Mouse (Mus musculus): ENCODE measurements around the gene AB124611. TPM values are rescaled to one million over a fixed set of nuclear protein-coding genes. Genes with fewer than 3 reads are reported as not detected.

The AB124611 gene
- polyA plus RNA-seq, 2 experiments: 2.1 to 5.7 TPM

GRCm38 (mm10) chr9:21493907-21494306 is 32.1 kb upstream of the AB124611 start:
- no peak for ATAC-seq (ENCODE audit: insufficient read depth)
- no peak for DNase-seq (ENCODE audit: low read depth in 3 of 3, low spot score in 3 of 3)
- Histone ChIP-seq H3K27me3 (ENCODE audit: control insufficient read depth, insufficient read depth, low read length) (no peaks in the 10 kb centered on the region), H3K4me3 (ENCODE audit: insufficient read depth in 1 of 2, low read depth in 2 of 2, low read length in 2 of 2) (no peak overlapping the region), H3K36me3 (replicated peaks; ENCODE audit: control insufficient read depth, insufficient read depth, low read depth) (peaks cover 11% of the 10 kb centered on the region), H3K4me2 (ENCODE audit: low read depth) (no peak overlapping the region), H3K9ac (replicated peaks) (no peak overlapping the region), H3K9me3 (ENCODE audit: control insufficient read depth, low read length) (no peaks in the 10 kb centered on the region), H3K4me1 (replicated peaks; ENCODE audit: control insufficient read depth in 2 of 2, insufficient read depth in 2 of 2, low read length in 1 of 2) (no peaks in the 10 kb centered on the region), H3K27ac (no peak overlapping the region)
- TF ChIP-seq EP300 (IDR thresholded peaks at IDR 0.05; ENCODE audit: low read depth) (no peak), CTCF (IDR thresholded peaks at IDR 0.05; ENCODE audit: low read depth) (no peak)
- 70% methylated on average over 2 of the region's 2 CpGs for WGBS (ENCODE audit: insufficient replicate concordance)

DNA sequence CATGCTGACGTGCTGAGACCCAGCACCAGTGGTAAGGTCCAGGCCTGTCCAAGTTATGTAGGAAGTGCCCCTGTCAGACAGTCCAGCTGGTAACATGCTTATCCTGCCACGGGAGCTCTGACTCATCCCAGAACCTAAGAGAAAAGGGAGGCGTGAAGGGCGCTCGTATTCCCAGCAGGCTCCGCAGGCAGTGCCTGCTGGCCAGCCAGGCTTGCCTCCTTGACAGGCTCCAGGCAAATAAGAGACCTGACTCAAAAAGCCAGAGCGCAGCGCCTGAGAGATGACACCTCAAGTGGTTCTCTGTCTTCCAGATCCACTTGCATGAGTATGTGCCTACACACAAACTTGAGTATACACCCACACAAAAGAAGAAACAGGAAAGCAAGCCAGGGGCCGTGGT is 31.2 kb upstream of the AB124611 start:
- Histone ChIP-seq H3K4me1 (replicated peaks; ENCODE audit: control insufficient read depth in 2 of 2, insufficient read depth in 2 of 2, low read length in 1 of 2) (no peaks in the 10 kb centered on the region), H3K4me2 (ENCODE audit: low read depth) (no peak overlapping the region), H3K9me3 (ENCODE audit: control insufficient read depth, low read length) (no peaks in the 10 kb centered on the region), H3K27ac (no peak overlapping the region), H3K4me3 (ENCODE audit: insufficient read depth in 1 of 2, low read depth in 2 of 2, low read length in 2 of 2) (no peak overlapping the region), H3K27me3 (ENCODE audit: control insufficient read depth, insufficient read depth, low read length) (no peaks in the 10 kb centered on the region), H3K36me3 (replicated peaks; ENCODE audit: control insufficient read depth, insufficient read depth, low read depth) (peaks cover 14% of the 10 kb centered on the region), H3K9ac (replicated peaks) (no peak overlapping the region)
- WGBS (ENCODE audit: insufficient replicate concordance): 78% methylated on average over 9 of the region's 9 CpGs
- no peak for DNase-seq (ENCODE audit: low read depth in 3 of 3, low spot score in 3 of 3)
- TF ChIP-seq EP300 (IDR thresholded peaks at IDR 0.05; ENCODE audit: low read depth) (no peak), CTCF (IDR thresholded peaks at IDR 0.05; ENCODE audit: low read depth) (no peak)
- ATAC-seq (ENCODE audit: insufficient read depth): no peak

DNA sequence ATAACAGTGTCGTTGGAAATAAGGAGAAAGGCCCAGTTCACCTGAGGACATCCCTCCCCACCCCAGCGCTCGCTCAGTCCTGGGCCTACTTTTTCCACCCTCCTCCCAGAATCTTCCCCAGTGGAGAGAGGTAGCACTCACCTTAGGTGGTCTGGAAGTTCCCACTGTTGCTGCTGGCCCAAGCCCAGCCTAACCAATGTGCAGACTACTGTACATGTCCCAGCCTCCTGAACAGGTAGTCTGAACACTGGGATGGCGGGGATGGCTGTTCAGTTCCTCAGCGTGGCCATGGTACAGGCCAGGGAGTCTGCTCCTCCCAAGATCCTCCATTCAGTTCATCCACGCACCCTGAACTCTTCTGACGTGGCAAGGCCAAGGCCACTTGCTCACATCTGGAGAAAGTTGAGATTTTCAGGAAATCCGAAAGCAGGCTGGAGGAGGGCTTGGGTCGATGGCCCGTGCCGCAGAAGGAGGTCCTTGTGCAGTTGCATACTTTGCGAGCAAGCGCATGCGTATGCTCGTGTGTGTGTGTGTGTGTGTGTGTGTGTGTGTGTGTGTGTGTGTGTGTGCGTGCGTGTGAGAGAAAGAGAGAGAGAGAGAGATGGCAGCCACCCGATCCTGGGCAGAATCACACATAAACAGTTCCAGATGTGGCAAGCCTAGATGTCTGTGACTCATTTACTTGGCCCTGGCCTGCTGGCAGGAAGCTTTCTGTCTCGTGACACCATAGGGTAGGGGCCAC is 29.5 kb upstream of the AB124611 start:
- Histone ChIP-seq H3K36me3 (replicated peaks; ENCODE audit: control insufficient read depth, insufficient read depth, low read depth) (peaks cover 18% of the 10 kb centered on the region), H3K27me3 (ENCODE audit: control insufficient read depth, insufficient read depth, low read length) (no peaks in the 10 kb centered on the region), H3K9me3 (ENCODE audit: control insufficient read depth, low read length) (no peaks in the 10 kb centered on the region), H3K4me1 (replicated peaks; ENCODE audit: control insufficient read depth in 2 of 2, insufficient read depth in 2 of 2, low read length in 1 of 2) (no peaks in the 10 kb centered on the region), H3K27ac (no peak overlapping the region), H3K4me2 (ENCODE audit: low read depth) (no peak overlapping the region), H3K4me3 (ENCODE audit: insufficient read depth in 1 of 2, low read depth in 2 of 2, low read length in 2 of 2) (no peak overlapping the region), H3K9ac (replicated peaks) (no peak overlapping the region)
- ATAC-seq (ENCODE audit: insufficient read depth): no peak
- TF ChIP-seq CTCF (IDR thresholded peaks at IDR 0.05; ENCODE audit: low read depth) (no peak), EP300 (IDR thresholded peaks at IDR 0.05; ENCODE audit: low read depth) (no peak)
- no peak for DNase-seq (ENCODE audit: low read depth in 3 of 3, low spot score in 3 of 3)
- WGBS (ENCODE audit: insufficient replicate concordance): 87% methylated on average over 19 of the region's 19 CpGs

DNA sequence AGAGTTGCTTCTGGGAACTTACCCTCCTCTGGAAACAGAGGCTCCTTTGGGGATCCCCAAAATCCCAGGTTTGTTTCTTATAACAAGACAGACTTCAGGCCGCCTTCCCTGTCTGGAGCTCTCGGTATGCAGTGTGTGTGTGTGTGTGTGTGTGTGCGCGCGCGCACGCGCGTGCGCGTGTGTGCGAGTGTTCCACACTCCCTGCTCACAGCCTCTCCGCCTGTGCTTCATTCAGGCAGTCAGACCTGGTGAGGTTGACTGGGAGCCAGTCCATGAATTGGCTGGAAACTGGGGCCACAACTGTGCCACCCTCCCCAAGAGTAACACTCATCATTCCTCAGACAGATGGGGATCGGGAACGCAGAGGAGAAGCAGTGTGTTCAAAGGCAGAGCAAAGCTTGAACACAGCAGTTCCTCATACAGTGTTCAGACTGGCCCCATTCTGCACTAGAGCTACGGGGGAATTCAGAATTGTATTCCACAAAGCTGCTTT is 28.9 kb upstream of the AB124611 start:
- H3K9ac ChIP-seq (replicated peaks): no peak overlapping the region
- H3K27me3 ChIP-seq (ENCODE audit: control insufficient read depth, insufficient read depth, low read length): no peaks in the 10 kb centered on the region
- H3K4me2 ChIP-seq (ENCODE audit: low read depth): no peak overlapping the region
- no peaks in the 10 kb centered on the region for H3K4me1 ChIP-seq (replicated peaks; ENCODE audit: control insufficient read depth in 2 of 2, insufficient read depth in 2 of 2, low read length in 1 of 2)
- no peak for TF ChIP-seq EP300 (IDR thresholded peaks at IDR 0.05; ENCODE audit: low read depth)
- TF ChIP-seq CTCF (IDR thresholded peaks at IDR 0.05; ENCODE audit: low read depth): no peak
- H3K27ac ChIP-seq: no peak overlapping the region
- no peaks in the 10 kb centered on the region for H3K9me3 ChIP-seq (ENCODE audit: control insufficient read depth, low read length)
- peaks cover 18% of the 10 kb centered on the region for H3K36me3 ChIP-seq (replicated peaks; ENCODE audit: control insufficient read depth, insufficient read depth, low read depth)
- DNase-seq (ENCODE audit: low read depth in 3 of 3, low spot score in 3 of 3) (no peak), ATAC-seq (ENCODE audit: insufficient read depth) (no peak)
- WGBS (ENCODE audit: insufficient replicate concordance): 92% methylated on average over 16 of the region's 16 CpGs
- no peak overlapping the region for H3K4me3 ChIP-seq (ENCODE audit: insufficient read depth in 1 of 2, low read depth in 2 of 2, low read length in 2 of 2)

GRCm38 (mm10) chr9:21497664-21498063 is 28.3 kb upstream of the AB124611 start:
- Histone ChIP-seq H3K4me2 (ENCODE audit: low read depth) (no peak overlapping the region), H3K36me3 (replicated peaks; ENCODE audit: control insufficient read depth, insufficient read depth, low read depth) (peaks cover 18% of the 10 kb centered on the region), H3K27ac (no peak overlapping the region), H3K27me3 (ENCODE audit: control insufficient read depth, insufficient read depth, low read length) (no peaks in the 10 kb centered on the region), H3K4me1 (replicated peaks; ENCODE audit: control insufficient read depth in 2 of 2, insufficient read depth in 2 of 2, low read length in 1 of 2) (no peaks in the 10 kb centered on the region), H3K9me3 (ENCODE audit: control insufficient read depth, low read length) (no peaks in the 10 kb centered on the region), H3K4me3 (ENCODE audit: insufficient read depth in 1 of 2, low read depth in 2 of 2, low read length in 2 of 2) (no peak overlapping the region), H3K9ac (replicated peaks) (no peak overlapping the region)
- ATAC-seq (ENCODE audit: insufficient read depth) (no peak), DNase-seq (ENCODE audit: low read depth in 3 of 3, low spot score in 3 of 3) (no peak)
- no peak for TF ChIP-seq CTCF (IDR thresholded peaks at IDR 0.05; ENCODE audit: low read depth)
- no peak for TF ChIP-seq EP300 (IDR thresholded peaks at IDR 0.05; ENCODE audit: low read depth)
- 85% methylated on average over 2 of the region's 2 CpGs for WGBS (ENCODE audit: insufficient replicate concordance)
